Mouse (Mus musculus): Measurements from ENCODE around the gene Ptk6. TPM values are rescaled to one million over a fixed set of nuclear protein-coding genes. Genes with fewer than 3 reads are reported as not detected.

Gene Ptk6
- polyA plus RNA-seq, 1 experiment from 2014 or later: not detected

DNA sequence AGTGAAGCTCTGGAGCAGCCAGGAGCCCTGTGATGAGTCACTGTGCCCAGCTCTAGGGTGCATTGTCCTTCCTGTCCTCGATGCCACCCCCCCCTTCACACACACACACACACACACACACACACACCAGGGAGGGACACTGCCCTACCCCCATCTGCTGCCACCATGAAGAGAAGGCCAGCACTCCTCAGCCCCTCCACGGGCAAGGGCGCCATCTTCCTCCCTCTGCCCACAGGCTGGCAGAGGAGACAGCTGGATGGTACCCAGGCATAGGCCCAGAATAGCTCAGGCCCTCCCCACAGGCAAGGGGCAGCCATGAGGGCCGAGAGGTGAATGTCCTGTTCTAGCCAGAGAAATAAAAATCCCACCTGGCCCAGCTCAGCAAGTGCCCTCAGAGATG lies 46.8 kb downstream of the Ptk6 start:
- H3K4me2 ChIP-seq (ENCODE audit: low read length): peak overlapping the region; percentile 68
- ATAC-seq (ENCODE audit: insufficient number of reproducible peaks, insufficient read depth, low FRiP score, low read depth): 0 out of 2 replicates have a peak, but pooled peaks have one; percentile 8

DNA sequence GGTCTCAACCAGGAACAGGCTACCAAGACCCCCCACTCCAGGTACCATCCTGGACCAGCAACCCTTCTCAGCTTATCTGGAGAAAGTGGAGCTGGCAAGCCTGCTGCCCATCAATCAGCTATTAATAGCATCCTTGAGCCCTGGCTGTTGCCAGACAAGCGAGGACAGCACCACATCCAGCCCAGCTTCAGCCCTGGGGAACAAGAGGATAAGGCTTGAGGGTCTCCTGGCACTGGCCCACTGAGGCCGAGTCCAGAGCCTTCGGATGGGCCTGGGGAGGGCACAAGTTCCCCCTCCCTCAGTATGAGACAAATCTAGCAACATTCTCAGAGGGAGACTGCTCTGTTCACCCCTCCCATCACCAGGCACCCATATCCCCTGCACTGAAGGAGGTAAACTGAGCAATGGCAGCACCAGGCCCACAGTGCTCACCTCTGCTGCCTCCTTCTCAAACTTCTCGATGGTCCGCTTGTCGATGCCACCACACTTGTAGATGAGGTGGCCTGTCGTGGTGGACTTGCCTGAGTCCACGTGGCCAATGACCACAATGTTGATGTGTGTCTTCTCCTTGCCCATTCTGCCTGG lies 47.7 kb downstream of the Ptk6 start:
- H3K27me3 ChIP-seq (ENCODE audit: control insufficient read depth, insufficient read depth, low read length): peaks cover 13% of the 10 kb centered on the region
- peak overlapping the region; percentile 83 to 93 for H3K27ac ChIP-seq (replicated peaks in 1 of 2; ENCODE audit: control insufficient read depth in 1 of 2, insufficient read depth in 1 of 2, low read depth in 2 of 2, low read length in 2 of 2)
- peak overlapping the region; percentile 68 for H3K4me2 ChIP-seq (ENCODE audit: low read length)
- H3K9me3 ChIP-seq (ENCODE audit: control insufficient read depth, low read length): no peaks in the 10 kb centered on the region
- peaks cover 39 to 45% of the 10 kb centered on the region in 2 experiments for H3K4me1 ChIP-seq (ENCODE audit: control insufficient read depth in 2 of 2, insufficient read depth in 2 of 2, low read length in 2 of 2)
- ATAC-seq (ENCODE audit: insufficient number of reproducible peaks, insufficient read depth, low FRiP score, low read depth): no peak
- H3K9ac ChIP-seq (ENCODE audit: low read length): 0 out of 2 replicates have a peak overlapping the region, but pooled peaks have one; percentile 26
- H3K36me3 ChIP-seq (ENCODE audit: control insufficient read depth, insufficient read depth, low read length): peaks cover 39% of the 10 kb centered on the region
- peak overlapping the region; percentile 19 to 58 for H3K4me3 ChIP-seq (ENCODE audit: control insufficient read depth in 1 of 2, insufficient read depth in 1 of 2, low read depth in 1 of 2, low read length in 2 of 2)
- 55% methylated on average over 8 of the region's 8 CpGs for WGBS

More for the DNA sequence above, 46.8 kb downstream of the Ptk6 start:
- 39% methylated on average over 4 of the region's 4 CpGs for WGBS
- Histone ChIP-seq H3K9ac (ENCODE audit: low read length) (peak overlapping the region; percentile 86), H3K36me3 (ENCODE audit: control insufficient read depth, insufficient read depth, low read length) (peaks cover 30% of the 10 kb centered on the region), H3K27ac (replicated peaks in 1 of 2; ENCODE audit: control insufficient read depth in 1 of 2, insufficient read depth in 1 of 2, low read depth in 2 of 2, low read length in 2 of 2) (peak overlapping the region; percentile 83 to 93), H3K4me1 (ENCODE audit: control insufficient read depth in 2 of 2, insufficient read depth in 2 of 2, low read length in 2 of 2) (peaks cover 45 to 48% of the 10 kb centered on the region in 2 experiments), H3K27me3 (ENCODE audit: control insufficient read depth, insufficient read depth, low read length) (peaks cover 13% of the 10 kb centered on the region), H3K4me3 (ENCODE audit: control insufficient read depth in 1 of 2, insufficient read depth in 1 of 2, low read depth in 1 of 2, low read length in 2 of 2) (peak overlapping the region; percentile 58 to 63), H3K9me3 (ENCODE audit: control insufficient read depth, low read length) (no peaks in the 10 kb centered on the region)

DNA sequence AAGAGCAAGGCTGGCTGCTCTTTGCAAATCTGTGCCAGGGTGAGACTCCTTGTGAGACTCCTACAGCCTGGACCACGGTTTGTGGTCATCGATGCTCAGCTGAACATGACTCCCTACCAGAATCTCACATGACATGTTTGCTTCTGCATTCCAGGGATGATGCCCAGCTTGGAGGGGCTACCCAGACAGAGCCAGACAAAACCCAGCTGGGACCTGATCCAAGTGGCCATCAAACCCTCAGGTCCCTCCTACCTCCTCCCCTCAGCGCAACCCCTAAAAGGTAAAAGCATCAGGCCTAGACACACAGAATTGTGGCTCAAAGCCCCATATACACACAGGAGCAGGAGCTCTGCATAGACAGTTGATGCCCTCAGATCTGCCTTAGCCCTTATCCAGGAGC lies 48.2 kb downstream of the Ptk6 start:
- peak overlapping the region in 1 of 2 experiments; percentile 58; a peak in 2 of 4 replicates for H3K4me3 ChIP-seq (ENCODE audit: control insufficient read depth in 1 of 2, insufficient read depth in 1 of 2, low read depth in 1 of 2, low read length in 2 of 2)
- H3K27me3 ChIP-seq (ENCODE audit: control insufficient read depth, insufficient read depth, low read length): peaks cover 19% of the 10 kb centered on the region
- H3K36me3 ChIP-seq (ENCODE audit: control insufficient read depth, insufficient read depth, low read length): peaks cover 44% of the 10 kb centered on the region
- H3K9me3 ChIP-seq (ENCODE audit: control insufficient read depth, low read length): no peaks in the 10 kb centered on the region
- WGBS: 61% methylated on average over 3 of the region's 3 CpGs
- H3K27ac ChIP-seq (replicated peaks in 1 of 2; ENCODE audit: control insufficient read depth in 1 of 2, insufficient read depth in 1 of 2, low read depth in 2 of 2, low read length in 2 of 2): peak overlapping the region; percentile 14 to 93
- no peak overlapping the region for H3K9ac ChIP-seq (ENCODE audit: low read length)
- peak overlapping the region; percentile 68 for H3K4me2 ChIP-seq (ENCODE audit: low read length)
- H3K4me1 ChIP-seq (ENCODE audit: control insufficient read depth in 2 of 2, insufficient read depth in 2 of 2, low read length in 2 of 2): peaks cover 34 to 40% of the 10 kb centered on the region in 2 experiments
- ATAC-seq (ENCODE audit: insufficient number of reproducible peaks, insufficient read depth, low FRiP score, low read depth): no peak

DNA sequence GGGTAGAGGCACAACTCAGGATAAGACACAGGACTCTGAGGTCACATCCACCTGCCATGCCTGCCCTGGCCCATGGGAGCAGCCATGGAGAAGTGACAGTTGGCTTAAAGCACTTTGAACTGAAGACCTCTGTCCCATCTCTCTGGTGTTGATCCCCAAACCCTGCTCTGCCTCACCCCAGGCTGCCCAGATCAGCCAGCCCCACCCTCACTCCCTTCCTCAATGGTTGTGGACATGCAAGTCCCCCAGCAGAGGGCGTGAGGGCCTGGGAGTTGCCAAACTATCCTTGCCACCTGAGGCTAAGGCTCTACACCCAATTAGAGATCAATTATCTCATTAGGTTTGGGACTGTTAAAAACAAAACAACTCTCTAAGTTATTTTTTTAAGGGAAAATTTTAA lies 48.8 kb downstream of the Ptk6 start:
- H3K27ac ChIP-seq (replicated peaks in 1 of 2; ENCODE audit: control insufficient read depth in 1 of 2, insufficient read depth in 1 of 2, low read depth in 2 of 2, low read length in 2 of 2): no peak overlapping the region

DNA sequence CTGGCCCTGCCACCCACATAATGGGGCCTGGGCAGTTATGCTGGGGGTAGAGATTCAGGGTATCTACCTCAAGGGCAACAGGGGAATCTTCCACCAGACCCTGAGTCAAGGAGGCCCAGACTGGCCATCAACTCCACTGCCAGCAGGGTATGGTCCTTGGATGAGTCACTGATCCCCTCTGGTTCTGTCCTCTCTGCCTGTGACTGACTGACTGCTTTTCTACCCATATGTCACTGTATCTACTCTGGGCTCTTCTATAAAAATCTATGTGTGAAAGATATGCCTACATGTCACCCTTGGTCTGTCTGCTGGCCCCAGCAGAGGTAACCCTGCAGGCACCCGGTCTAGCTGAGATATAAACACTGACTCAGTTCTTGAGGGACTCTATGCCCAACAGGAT lies 49.5 kb downstream of the Ptk6 start:
- H3K27me3 ChIP-seq (ENCODE audit: control insufficient read depth, insufficient read depth, low read length): peaks cover 29% of the 10 kb centered on the region
- no peak overlapping the region for H3K9ac ChIP-seq (ENCODE audit: low read length)
- WGBS: 83% methylated on average over 1 of the region's 1 CpGs

More for the DNA sequence above, 48.8 kb downstream of the Ptk6 start:
- peak overlapping the region; percentile 68; the same call in 1 of the 2 replicates for H3K4me2 ChIP-seq (ENCODE audit: low read length)
- ATAC-seq (ENCODE audit: insufficient number of reproducible peaks, insufficient read depth, low FRiP score, low read depth): no peak
- no peak overlapping the region for H3K9ac ChIP-seq (ENCODE audit: low read length)
- no peaks in the 10 kb centered on the region for H3K9me3 ChIP-seq (ENCODE audit: control insufficient read depth, low read length)
- H3K4me3 ChIP-seq (ENCODE audit: control insufficient read depth in 1 of 2, insufficient read depth in 1 of 2, low read depth in 1 of 2, low read length in 2 of 2): no peak overlapping the region
- 10% methylated on average over 1 of the region's 1 CpGs for WGBS
- peaks cover 24% of the 10 kb centered on the region for H3K27me3 ChIP-seq (ENCODE audit: control insufficient read depth, insufficient read depth, low read length)
- H3K4me1 ChIP-seq (ENCODE audit: control insufficient read depth in 2 of 2, insufficient read depth in 2 of 2, low read length in 2 of 2): peaks cover 31 to 39% of the 10 kb centered on the region in 2 experiments
- H3K36me3 ChIP-seq (ENCODE audit: control insufficient read depth, insufficient read depth, low read length): peaks cover 49% of the 10 kb centered on the region

DNA sequence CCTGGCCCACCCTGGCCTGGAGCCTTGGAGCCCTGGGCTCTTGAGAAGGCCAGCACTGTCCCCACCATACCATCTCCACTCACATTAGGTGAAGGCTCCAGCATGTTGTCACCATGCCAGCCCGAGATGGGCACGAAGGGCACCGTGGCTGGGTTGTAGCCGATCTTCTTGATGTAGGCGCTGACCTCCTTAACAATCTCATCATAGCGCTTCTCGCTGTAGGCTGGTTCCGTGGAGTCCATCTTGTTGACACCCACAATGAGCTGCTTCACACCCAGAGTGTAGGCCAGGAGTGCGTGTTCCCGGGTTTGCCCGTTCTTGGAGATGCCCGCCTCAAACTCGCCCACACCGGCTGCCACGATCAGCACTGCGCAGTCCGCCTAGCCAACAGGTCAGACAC lies 49.9 kb downstream of the Ptk6 start:
- H3K4me1 ChIP-seq (ENCODE audit: control insufficient read depth in 2 of 2, insufficient read depth in 2 of 2, low read length in 2 of 2): peaks cover 31 to 39% of the 10 kb centered on the region in 2 experiments
- H3K27me3 ChIP-seq (ENCODE audit: control insufficient read depth, insufficient read depth, low read length): peaks cover 26% of the 10 kb centered on the region
- WGBS: 91% methylated on average over 17 of the region's 17 CpGs
- no peaks in the 10 kb centered on the region for H3K9me3 ChIP-seq (ENCODE audit: control insufficient read depth, low read length)
- H3K27ac ChIP-seq (replicated peaks in 1 of 2; ENCODE audit: control insufficient read depth in 1 of 2, insufficient read depth in 1 of 2, low read depth in 2 of 2, low read length in 2 of 2): no peak overlapping the region
- H3K9ac ChIP-seq (ENCODE audit: low read length): no peak overlapping the region
- H3K36me3 ChIP-seq (ENCODE audit: control insufficient read depth, insufficient read depth, low read length): peaks cover 59% of the 10 kb centered on the region
- no peak for ATAC-seq (ENCODE audit: insufficient number of reproducible peaks, insufficient read depth, low FRiP score, low read depth)
- H3K4me2 ChIP-seq (ENCODE audit: low read length): no peak overlapping the region
- H3K4me3 ChIP-seq (ENCODE audit: control insufficient read depth in 1 of 2, insufficient read depth in 1 of 2, low read depth in 1 of 2, low read length in 2 of 2): no peak overlapping the region

More for the DNA sequence above, 49.5 kb downstream of the Ptk6 start:
- no peaks in the 10 kb centered on the region for H3K9me3 ChIP-seq (ENCODE audit: control insufficient read depth, low read length)
- H3K27ac ChIP-seq (replicated peaks in 1 of 2; ENCODE audit: control insufficient read depth in 1 of 2, insufficient read depth in 1 of 2, low read depth in 2 of 2, low read length in 2 of 2): no peak overlapping the region
- H3K4me3 ChIP-seq (ENCODE audit: control insufficient read depth in 1 of 2, insufficient read depth in 1 of 2, low read depth in 1 of 2, low read length in 2 of 2): no peak overlapping the region
- no peak overlapping the region for H3K4me2 ChIP-seq (ENCODE audit: low read length)
- ATAC-seq (ENCODE audit: insufficient number of reproducible peaks, insufficient read depth, low FRiP score, low read depth): no peak
- peaks cover 31 to 39% of the 10 kb centered on the region in 2 experiments for H3K4me1 ChIP-seq (ENCODE audit: control insufficient read depth in 2 of 2, insufficient read depth in 2 of 2, low read length in 2 of 2)
- peaks cover 55% of the 10 kb centered on the region for H3K36me3 ChIP-seq (ENCODE audit: control insufficient read depth, insufficient read depth, low read length)

DNA sequence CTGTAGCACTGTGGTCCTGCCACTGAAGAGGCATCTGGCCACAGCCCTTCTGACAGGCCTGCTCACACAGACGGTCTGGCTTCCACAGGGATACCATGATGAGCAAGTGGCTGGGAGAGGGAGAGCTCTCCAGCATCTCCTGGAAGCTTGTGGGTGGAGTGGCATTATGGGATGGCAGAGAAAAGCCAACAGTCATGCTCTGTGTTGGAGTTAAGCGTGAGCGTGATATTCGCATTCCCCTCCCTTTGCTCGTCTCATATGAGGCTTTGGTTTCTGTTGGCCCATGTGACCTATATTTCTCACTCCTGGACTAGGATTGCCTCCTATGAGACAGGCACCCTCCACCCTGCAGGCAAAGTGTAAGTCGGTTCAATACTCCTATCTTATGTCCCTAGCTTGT lies 52.3 kb downstream of the Ptk6 start:
- peaks cover 71% of the 10 kb centered on the region for H3K36me3 ChIP-seq (ENCODE audit: control insufficient read depth, insufficient read depth, low read length)
- H3K4me3 ChIP-seq (ENCODE audit: control insufficient read depth in 1 of 2, insufficient read depth in 1 of 2, low read depth in 1 of 2, low read length in 2 of 2): no peak overlapping the region
- peaks cover 16% of the 10 kb centered on the region; the same call in 1 of the 2 replicates for H3K27me3 ChIP-seq (ENCODE audit: control insufficient read depth, insufficient read depth, low read length)
- H3K4me2 ChIP-seq (ENCODE audit: low read length): no peak overlapping the region
- H3K9me3 ChIP-seq (ENCODE audit: control insufficient read depth, low read length): no peaks in the 10 kb centered on the region
- peaks cover 18 to 32% of the 10 kb centered on the region in 2 experiments for H3K4me1 ChIP-seq (ENCODE audit: control insufficient read depth in 2 of 2, insufficient read depth in 2 of 2, low read length in 2 of 2)
- H3K27ac ChIP-seq (replicated peaks in 1 of 2; ENCODE audit: control insufficient read depth in 1 of 2, insufficient read depth in 1 of 2, low read depth in 2 of 2, low read length in 2 of 2): no peak overlapping the region
- H3K9ac ChIP-seq (ENCODE audit: low read length): no peak overlapping the region
- WGBS: 66% methylated on average over 6 of the region's 6 CpGs
- ATAC-seq (ENCODE audit: insufficient number of reproducible peaks, insufficient read depth, low FRiP score, low read depth): no peak
